Mouse (Mus musculus): ENCODE results near the gene Ky.

Gene Ky

GRCm38 (mm10) chr9:102549211-102549610 lies 43.7 kb downstream of the Ky start:
- no peak for DNase-seq (ENCODE audit: low spot score)

DNA sequence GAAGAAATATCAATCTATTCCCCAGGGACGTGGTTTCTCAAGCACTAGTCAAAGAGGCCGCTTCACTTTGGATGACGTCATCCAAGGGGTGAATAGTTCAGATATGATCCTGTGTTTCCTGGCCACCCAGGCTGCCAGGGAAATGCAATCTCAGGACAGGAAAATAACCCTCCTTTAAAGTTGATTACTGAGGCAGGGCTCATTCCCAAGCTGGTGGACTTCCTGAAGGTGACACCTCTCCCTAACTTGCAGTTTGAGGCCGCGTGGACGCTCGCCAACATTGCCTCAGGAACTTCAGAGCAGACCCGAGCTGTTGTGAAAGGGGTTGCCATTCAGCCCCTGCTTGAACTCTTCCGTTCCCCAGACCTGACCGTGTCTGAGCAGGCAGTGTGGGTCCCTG lies 46.2 kb downstream of the Ky start:
- no peak for DNase-seq (ENCODE audit: low spot score)

DNA sequence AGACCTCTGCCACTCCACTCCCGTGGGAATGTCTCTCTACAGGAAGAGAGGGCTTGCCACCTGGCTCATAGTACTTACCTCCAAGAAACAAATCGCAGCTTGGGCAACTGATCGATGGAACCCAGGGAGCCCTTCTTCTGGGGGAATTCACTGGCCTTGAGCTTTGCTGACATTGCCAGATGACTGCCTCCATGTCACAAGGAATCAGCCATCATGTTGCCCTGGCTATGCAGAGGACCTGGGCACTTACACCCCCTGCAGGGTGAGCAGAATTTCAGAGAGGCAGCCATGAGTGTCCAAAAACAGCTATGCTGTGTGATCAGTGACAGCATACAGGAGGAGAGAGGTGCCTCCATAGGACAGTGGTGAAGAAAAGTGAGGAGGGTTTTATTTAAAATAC lies 48.2 kb downstream of the Ky start:
- DNase-seq (ENCODE audit: low spot score), result no peak

- no peak for DNase-seq (ENCODE audit: low spot score)
Observed at GRCm38 (mm10) chr9:102558463-102558862, 52.9 kb downstream of the Ky start.

- peak; percentile 10 for DNase-seq (ENCODE audit: low spot score)
Observed at GRCm38 (mm10) chr9:102572888-102573287, 67.3 kb downstream of the Ky start.

- peak; percentile 40 for DNase-seq (ENCODE audit: low spot score)
Observed at GRCm38 (mm10) chr9:102577480-102577879, 71.9 kb downstream of the Ky start.

DNA sequence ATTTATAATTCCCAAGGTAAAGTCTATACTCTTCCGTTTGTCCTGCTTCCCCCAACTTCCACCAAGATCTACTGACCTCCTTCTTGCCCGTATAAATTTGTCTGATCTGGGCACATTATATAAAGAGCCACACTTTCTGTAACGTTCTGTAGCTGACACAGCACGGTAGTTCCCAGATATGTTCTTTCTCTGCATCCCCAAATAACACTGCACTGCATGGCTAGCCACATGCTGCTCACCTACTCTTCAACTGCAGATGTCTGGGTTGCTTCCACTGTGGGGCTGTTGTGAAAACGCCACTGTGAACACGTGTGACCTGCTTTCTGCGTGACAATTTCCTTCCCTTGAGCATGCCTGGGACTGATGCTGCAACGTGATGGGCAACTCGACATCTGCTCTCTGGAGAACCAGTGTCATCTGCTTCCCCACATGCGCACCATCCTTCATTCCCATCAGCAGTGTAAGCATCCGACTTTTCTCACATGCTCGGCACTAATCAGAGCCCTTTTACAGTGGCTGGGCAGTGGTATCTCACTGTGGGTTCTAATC lies 76.4 kb downstream of the Ky start:
- DNase-seq (ENCODE audit: low spot score), result no peak

- DNase-seq (ENCODE audit: low spot score), result no peak
Observed at GRCm38 (mm10) chr9:102587347-102587746, 81.8 kb downstream of the Ky start.

GRCm38 (mm10) chr9:102594667-102595393 lies 89.3 kb downstream of the Ky start:
- no peak for DNase-seq (ENCODE audit: low spot score)
